Mouse (Mus musculus): ENCODE measurements at regions not wholly inside any gene's neighbourhood (a gene's known extent, or its start where the extent isn't known, plus 50 kb on each side); places are given as distances from the start of the nearest gene placed in this dataset.
A peak's percentile ranks its signal among the peaks of the same experiment; 100 is the strongest.

- Histone ChIP-seq H3K4me3 (ENCODE audit: insufficient read depth, low read length) (no peak overlapping the region), H3K4me1 (ENCODE audit: control insufficient read depth, insufficient read depth, low read length) (peaks cover 1% of the 10 kb centered on the region; the same call in 1 of the 2 replicates), H3K27ac (ENCODE audit: insufficient read depth, low read length) (no peak overlapping the region)
- no peak for TF ChIP-seq POLR2A (IDR thresholded peaks at IDR 0.05; ENCODE audit: extremely low read depth, insufficient read depth, low read length)
- no peak for TF ChIP-seq CTCF (IDR thresholded peaks at IDR 0.05; ENCODE audit: extremely low read depth, insufficient read depth, low read length)
These were observed 117.5 kb upstream of the Nav3 start for GRCm38 (mm10) chr10:110573530-110573929.

GRCm38 (mm10) chr10:110586029-110586428, 130.0 kb upstream of the Nav3 start:
- Histone ChIP-seq H3K27ac (ENCODE audit: insufficient read depth, low read length) (no peak overlapping the region), H3K4me3 (ENCODE audit: insufficient read depth, low read length) (no peak overlapping the region), H3K4me1 (ENCODE audit: control insufficient read depth, insufficient read depth, low read length) (no peaks in the 10 kb centered on the region; the same call in 1 of the 2 replicates)
- TF ChIP-seq POLR2A (IDR thresholded peaks at IDR 0.05; ENCODE audit: extremely low read depth, insufficient read depth, low read length) = no peak
- no peak for TF ChIP-seq CTCF (IDR thresholded peaks at IDR 0.05; ENCODE audit: extremely low read depth, insufficient read depth, low read length)

- Histone ChIP-seq H3K4me1 (ENCODE audit: control insufficient read depth, insufficient read depth, low read length) (no peaks in the 10 kb centered on the region; the same call in 1 of the 2 replicates), H3K27ac (ENCODE audit: insufficient read depth, low read length) (no peak overlapping the region), H3K4me3 (ENCODE audit: insufficient read depth, low read length) (no peak overlapping the region)
- no peak for TF ChIP-seq CTCF (IDR thresholded peaks at IDR 0.05; ENCODE audit: extremely low read depth, insufficient read depth, low read length)
- no peak for TF ChIP-seq POLR2A (IDR thresholded peaks at IDR 0.05; ENCODE audit: extremely low read depth, insufficient read depth, low read length)
These were observed 130.5 kb upstream of the Nav3 start for GRCm38 (mm10) chr10:110586507-110586906.

GRCm38 (mm10) chr10:110587529-110587928, 131.5 kb upstream of the Nav3 start:
- H3K27ac ChIP-seq (ENCODE audit: insufficient read depth, low read length) = no peak overlapping the region
- TF ChIP-seq CTCF (IDR thresholded peaks at IDR 0.05; ENCODE audit: extremely low read depth, insufficient read depth, low read length) (no peak), POLR2A (IDR thresholded peaks at IDR 0.05; ENCODE audit: extremely low read depth, insufficient read depth, low read length) (no peak)
- no peaks in the 10 kb centered on the region; the same call in 1 of the 2 replicates for H3K4me1 ChIP-seq (ENCODE audit: control insufficient read depth, insufficient read depth, low read length)
- H3K4me3 ChIP-seq (ENCODE audit: insufficient read depth, low read length) = no peak overlapping the region

- Histone ChIP-seq H3K4me1 (ENCODE audit: control insufficient read depth, insufficient read depth, low read length) (peaks cover 3% of the 10 kb centered on the region), H3K4me3 (ENCODE audit: insufficient read depth, low read length) (no peak overlapping the region), H3K27ac (ENCODE audit: insufficient read depth, low read length) (peak overlapping the region; percentile 50; the same call in 1 of the 2 replicates)
- TF ChIP-seq POLR2A (IDR thresholded peaks at IDR 0.05; ENCODE audit: extremely low read depth, insufficient read depth, low read length) (no peak), CTCF (IDR thresholded peaks at IDR 0.05; ENCODE audit: extremely low read depth, insufficient read depth, low read length) (no peak)
These were observed 144.4 kb upstream of the Nav3 start for GRCm38 (mm10) chr10:110600352-110600853.

GRCm38 (mm10) chr10:110610336-110610735, 134.9 kb upstream of the E2f7 start:
- no peak for TF ChIP-seq CTCF (IDR thresholded peaks at IDR 0.05; ENCODE audit: extremely low read depth, insufficient read depth, low read length)
- no peak for TF ChIP-seq POLR2A (IDR thresholded peaks at IDR 0.05; ENCODE audit: extremely low read depth, insufficient read depth, low read length)
- no peaks in the 10 kb centered on the region for H3K4me1 ChIP-seq (ENCODE audit: control insufficient read depth, insufficient read depth, low read length)
- H3K27ac ChIP-seq (ENCODE audit: insufficient read depth, low read length) = no peak overlapping the region
- H3K4me3 ChIP-seq (ENCODE audit: insufficient read depth, low read length) = no peak overlapping the region

- Histone ChIP-seq H3K4me3 (ENCODE audit: insufficient read depth, low read length) (no peak overlapping the region), H3K4me1 (ENCODE audit: control insufficient read depth, insufficient read depth, low read length) (no peaks in the 10 kb centered on the region), H3K27ac (ENCODE audit: insufficient read depth, low read length) (no peak overlapping the region)
- TF ChIP-seq CTCF (IDR thresholded peaks at IDR 0.05; ENCODE audit: extremely low read depth, insufficient read depth, low read length) = no peak
- TF ChIP-seq POLR2A (IDR thresholded peaks at IDR 0.05; ENCODE audit: extremely low read depth, insufficient read depth, low read length) = no peak
These were observed 128.2 kb upstream of the E2f7 start for GRCm38 (mm10) chr10:110617004-110617403.

- H3K27ac ChIP-seq (ENCODE audit: insufficient read depth, low read length) = no peak overlapping the region
- TF ChIP-seq POLR2A (IDR thresholded peaks at IDR 0.05; ENCODE audit: extremely low read depth, insufficient read depth, low read length) (no peak), CTCF (IDR thresholded peaks at IDR 0.05; ENCODE audit: extremely low read depth, insufficient read depth, low read length) (no peak)
- no peaks in the 10 kb centered on the region for H3K4me1 ChIP-seq (ENCODE audit: control insufficient read depth, insufficient read depth, low read length)
- H3K4me3 ChIP-seq (ENCODE audit: insufficient read depth, low read length) = no peak overlapping the region
These were observed 126.0 kb upstream of the E2f7 start for GRCm38 (mm10) chr10:110619193-110619592.

GRCm38 (mm10) chr10:110625644-110626043, 119.6 kb upstream of the E2f7 start:
- Histone ChIP-seq H3K27ac (ENCODE audit: insufficient read depth, low read length) (no peak overlapping the region), H3K4me3 (ENCODE audit: insufficient read depth, low read length) (no peak overlapping the region), H3K4me1 (ENCODE audit: control insufficient read depth, insufficient read depth, low read length) (no peaks in the 10 kb centered on the region)
- TF ChIP-seq POLR2A (IDR thresholded peaks at IDR 0.05; ENCODE audit: extremely low read depth, insufficient read depth, low read length) (no peak), CTCF (IDR thresholded peaks at IDR 0.05; ENCODE audit: extremely low read depth, insufficient read depth, low read length) (no peak)

- Histone ChIP-seq H3K27ac (ENCODE audit: insufficient read depth, low read length) (no peak overlapping the region), H3K4me3 (ENCODE audit: insufficient read depth, low read length) (no peak overlapping the region), H3K4me1 (ENCODE audit: control insufficient read depth, insufficient read depth, low read length) (no peaks in the 10 kb centered on the region)
- TF ChIP-seq CTCF (IDR thresholded peaks at IDR 0.05; ENCODE audit: extremely low read depth, insufficient read depth, low read length) = no peak
- TF ChIP-seq POLR2A (IDR thresholded peaks at IDR 0.05; ENCODE audit: extremely low read depth, insufficient read depth, low read length) = no peak
These were observed 104.8 kb upstream of the E2f7 start for GRCm38 (mm10) chr10:110640406-110640805.

All from cortical plate, adult 2 months (tissue).